Mouse (Mus musculus): ENCODE data around the gene Mucl3.

GRCm38 (mm10) chr17:35591219-35591578 is 52.3 kb downstream of the Mucl3 start:
- TF ChIP-seq CTCF (IDR thresholded peaks at IDR 0.05; ENCODE audit: low read depth, low read length) (no peak), POLR2A (IDR thresholded peaks at IDR 0.05; ENCODE audit: borderline replicate concordance, low read depth, low read length) (no peak)
